Mouse (Mus musculus) G1E-ER4 (cell line): Measurements from ENCODE around the gene Ugt1a7c. TPM values are rescaled to one million over a fixed set of nuclear protein-coding genes. Genes with fewer than 3 reads are reported as not detected.

Experiments used
- GATA1 ChIP-seq: IDR thresholded peaks from one replicate; pipeline ENCODE4 v1.8.0; 2012; ENCODE audit warnings: low read length, inconsistent platforms
- polyA plus RNA-seq: library from polyadenylated mRNA; stranded (reverse); fragments of >175 nt; gene quantifications from 2 replicates; pipeline ENCODE4 v1.2.3, GENCODE M21; 2012

The Ugt1a7c gene
- polyA plus RNA-seq, 1 experiment, result not detected

DNA sequence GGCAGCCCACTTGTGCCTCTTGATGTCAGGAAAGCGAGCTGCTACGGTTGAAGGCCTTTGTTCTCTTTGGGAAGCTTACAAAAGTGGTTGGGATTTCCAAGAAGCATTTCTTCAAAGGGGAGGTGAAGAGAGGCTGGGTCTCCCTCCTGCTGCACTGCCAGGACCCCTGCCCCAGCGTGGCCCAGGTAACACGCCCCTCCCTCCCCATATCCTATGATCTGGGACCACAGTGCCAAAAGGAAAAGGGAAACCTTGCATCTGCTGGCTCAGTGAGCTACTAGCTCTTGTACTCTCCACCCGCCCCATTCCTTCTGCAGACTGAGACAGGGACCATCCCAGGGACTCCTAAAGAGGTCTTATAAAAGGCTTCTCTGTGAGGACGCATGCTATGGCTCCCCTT is 162.8 kb downstream of the Ugt1a7c start:
- no peak for TF ChIP-seq GATA1

DNA sequence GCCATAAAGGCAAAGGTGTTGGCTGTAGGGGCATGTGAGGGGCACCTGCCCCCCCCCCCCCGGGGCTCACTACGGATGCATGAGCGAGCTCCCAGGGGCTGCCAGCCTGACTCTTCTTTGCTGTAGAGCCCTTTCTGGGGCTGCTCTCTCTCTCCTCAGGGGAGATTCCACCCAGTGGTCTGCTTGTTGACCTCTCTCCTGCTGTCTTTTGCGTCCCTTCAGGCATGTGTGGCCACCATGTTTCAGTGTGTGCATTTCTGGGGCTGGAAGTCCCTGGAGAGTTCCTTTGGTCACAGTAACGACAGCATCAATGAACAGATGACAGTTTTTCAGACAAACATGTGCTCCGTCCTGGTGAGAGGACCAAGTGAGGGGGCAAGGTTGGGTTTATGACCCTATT is 163.5 kb downstream of the Ugt1a7c start:
- no peak for TF ChIP-seq GATA1

DNA sequence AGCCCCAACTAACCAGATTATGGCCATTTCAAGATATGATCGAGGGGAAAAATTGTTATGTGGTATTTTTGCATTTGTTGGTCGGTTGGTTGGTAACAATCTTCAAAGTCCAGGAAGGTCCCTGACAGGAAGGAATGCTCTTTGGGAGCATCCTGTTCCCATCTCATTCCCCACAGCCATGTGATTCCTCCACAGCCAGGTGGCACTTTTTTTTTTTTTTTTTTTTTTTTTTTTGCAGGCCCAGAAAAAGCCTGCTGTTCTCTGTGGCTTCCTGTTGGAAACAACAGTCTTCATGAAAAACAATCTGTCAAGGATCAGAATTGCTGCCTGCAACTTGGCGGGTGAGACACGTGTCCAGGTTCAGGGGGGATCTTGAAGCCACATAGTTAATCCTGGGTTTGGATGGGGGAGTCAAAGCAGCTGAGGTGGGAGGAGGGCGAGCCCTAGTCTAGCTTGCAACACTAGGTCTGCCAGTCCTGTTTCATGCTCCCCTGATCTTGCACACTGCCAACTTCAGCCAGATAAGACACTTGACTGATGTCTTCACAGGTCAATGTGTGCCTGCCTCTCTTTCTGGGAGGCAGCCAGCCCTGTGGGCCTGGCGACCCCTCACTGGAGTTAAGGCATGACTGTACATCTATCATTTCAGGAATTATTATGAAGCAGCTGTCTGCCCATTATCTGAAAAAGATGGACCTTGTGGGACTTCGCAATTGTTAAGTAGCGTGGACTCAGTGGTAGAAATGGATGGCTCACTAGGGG is 164.2 kb downstream of the Ugt1a7c start:
- TF ChIP-seq GATA1, result no peak

DNA sequence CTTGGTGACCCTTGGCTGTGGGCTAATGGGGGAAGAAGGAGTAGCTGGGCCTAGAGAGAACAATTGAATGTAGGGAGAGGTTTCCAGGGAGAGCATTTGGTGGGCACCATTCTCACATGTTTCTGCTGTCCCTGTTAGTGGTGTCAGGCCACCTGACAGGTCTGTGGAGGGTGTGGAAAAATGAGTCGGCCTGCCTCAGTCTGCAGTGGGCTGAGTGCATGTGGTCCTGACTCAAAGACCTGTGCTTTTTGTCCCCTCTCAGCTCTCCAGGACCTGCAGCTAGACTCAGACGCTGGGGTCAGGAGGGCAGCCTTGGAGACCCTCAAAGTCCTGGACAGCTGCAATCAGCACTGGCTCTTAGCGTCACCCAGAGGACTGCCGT is 164.8 kb downstream of the Ugt1a7c start:
- TF ChIP-seq GATA1, result no peak

DNA sequence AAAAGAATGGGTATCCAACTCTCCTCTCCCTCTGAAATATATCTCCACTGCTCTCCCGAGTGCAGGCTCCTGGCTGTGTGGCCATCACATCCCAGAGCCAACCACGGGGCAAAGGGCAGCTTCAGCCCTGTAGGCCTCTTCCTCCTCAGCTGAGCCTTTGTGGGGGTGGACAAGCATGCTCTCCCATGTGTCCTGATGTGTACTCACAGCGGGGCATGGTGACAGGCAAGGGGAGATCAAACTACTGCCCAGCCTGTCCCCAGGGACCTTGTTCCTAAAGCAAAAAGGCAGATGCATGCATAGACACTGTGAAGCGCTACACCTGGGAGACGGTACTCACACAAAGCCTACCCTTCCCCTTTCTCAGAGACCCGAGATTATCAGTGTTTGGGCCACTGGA is 165.3 kb downstream of the Ugt1a7c start:
- no peak for TF ChIP-seq GATA1

DNA sequence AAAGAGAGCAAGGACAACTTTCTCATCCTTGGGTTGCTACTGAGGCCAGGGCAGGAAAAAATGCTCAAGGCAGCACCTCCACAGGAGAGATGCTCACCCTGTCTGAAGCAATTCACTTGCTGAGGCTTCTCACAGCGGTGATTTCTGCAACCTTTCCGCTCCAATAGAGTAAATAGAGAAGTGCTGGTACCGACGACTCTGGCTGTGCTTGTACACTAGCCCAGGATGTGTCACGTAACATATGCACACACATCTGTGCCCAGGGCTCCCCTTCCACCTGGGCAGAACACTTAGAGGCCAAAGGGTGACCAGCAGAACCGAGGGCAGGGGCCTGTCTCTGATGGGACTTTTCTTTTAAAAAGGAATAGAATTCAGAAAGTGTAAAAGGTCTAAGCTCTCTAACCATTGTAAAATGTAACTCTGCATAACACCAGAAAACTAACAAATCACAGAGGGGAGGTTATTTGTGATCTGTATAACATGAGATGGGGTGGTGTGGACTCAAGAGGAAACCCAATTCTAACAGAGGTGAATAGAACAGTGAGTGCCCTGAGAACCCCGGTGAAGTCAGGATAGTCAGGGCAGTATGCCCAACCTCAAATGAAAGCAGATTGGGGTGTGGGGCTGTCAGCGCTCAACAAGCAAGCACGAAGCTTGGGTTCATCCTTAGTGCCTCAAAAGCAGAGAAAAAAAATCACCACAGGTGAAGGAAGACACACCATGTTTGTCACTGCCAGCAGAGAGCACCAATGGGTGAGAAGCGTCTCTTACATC is 165.9 kb downstream of the Ugt1a7c start:
- TF ChIP-seq GATA1, result no peak

DNA sequence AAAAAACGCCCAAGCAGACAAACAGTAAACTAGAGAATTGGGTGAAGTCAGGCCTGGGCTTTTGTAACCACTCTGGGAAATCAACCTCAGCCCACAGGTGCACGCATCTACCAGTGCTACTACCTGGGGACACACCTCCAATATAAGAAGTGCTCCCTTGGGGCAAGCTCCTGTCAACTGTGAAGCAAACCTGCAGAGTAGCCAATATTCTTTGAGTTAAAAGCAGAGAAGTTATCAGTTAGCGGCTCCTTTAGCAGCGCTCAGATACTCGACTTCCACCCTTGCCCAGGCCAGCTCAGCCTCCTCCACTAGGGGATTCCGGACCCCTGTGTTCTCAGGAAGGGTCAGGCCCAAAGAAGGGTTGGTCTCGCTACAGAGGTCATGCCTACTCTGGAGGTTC is 166.8 kb downstream of the Ugt1a7c start:
- TF ChIP-seq GATA1, result no peak

DNA sequence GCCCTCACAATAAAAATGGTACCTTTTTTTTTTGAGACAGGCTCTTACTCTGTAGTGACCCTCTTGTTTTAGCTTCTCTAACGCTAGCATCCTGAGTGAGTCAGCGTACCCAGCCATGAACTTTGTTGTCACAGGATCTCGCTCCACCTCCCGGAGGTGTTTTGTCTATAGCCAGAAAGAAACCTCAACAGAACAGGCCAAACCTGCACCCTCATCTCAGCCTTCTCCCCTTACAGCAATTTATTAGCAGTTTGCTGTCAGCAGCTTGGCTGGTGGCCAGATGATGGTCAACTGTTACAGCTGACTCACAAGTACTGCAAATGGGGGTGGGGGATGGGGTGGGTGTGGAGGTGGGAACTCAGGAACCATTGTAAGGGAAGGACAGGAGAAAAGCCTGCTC is 167.4 kb downstream of the Ugt1a7c start:
- TF ChIP-seq GATA1, result no peak

DNA sequence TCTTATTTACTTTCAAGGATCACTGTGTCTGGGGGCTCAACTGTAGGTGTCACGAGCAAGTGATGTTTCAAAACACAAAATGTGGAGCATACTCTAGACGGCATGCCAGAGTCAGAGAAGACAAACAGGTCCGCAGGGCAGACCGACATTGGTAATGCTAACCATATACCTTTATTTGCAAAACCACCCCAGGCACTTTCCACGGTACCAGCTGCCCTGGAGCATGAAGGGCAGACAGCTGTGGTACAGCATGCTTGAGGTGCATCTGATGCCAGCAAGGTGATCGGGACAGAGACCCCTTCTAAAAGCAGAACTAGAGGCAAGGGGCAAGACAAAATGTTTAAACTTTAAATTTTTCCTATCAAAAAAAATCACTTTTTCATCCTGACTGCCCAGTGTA is 168.1 kb downstream of the Ugt1a7c start:
- TF ChIP-seq GATA1, result no peak

DNA sequence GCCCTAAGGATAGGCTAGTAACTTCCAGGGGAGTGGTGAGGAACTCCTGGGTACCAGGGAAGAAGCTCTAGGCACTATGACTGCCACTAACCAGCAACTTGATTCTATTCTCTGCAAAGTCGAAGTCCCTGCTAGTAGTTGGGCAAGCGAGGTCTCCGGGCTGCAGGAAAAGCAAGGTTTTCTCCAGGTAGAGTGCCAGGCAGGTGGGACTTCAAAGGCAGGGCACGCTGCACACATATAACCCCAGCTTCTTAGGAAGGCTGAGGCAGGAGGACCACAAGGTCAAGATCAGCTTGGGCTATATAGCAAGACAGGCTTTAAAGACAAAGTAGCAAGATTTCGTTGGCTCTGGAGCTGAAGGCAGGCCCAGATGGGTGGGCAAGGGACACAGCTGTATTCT is 168.9 kb downstream of the Ugt1a7c start:
- no peak for TF ChIP-seq GATA1

DNA sequence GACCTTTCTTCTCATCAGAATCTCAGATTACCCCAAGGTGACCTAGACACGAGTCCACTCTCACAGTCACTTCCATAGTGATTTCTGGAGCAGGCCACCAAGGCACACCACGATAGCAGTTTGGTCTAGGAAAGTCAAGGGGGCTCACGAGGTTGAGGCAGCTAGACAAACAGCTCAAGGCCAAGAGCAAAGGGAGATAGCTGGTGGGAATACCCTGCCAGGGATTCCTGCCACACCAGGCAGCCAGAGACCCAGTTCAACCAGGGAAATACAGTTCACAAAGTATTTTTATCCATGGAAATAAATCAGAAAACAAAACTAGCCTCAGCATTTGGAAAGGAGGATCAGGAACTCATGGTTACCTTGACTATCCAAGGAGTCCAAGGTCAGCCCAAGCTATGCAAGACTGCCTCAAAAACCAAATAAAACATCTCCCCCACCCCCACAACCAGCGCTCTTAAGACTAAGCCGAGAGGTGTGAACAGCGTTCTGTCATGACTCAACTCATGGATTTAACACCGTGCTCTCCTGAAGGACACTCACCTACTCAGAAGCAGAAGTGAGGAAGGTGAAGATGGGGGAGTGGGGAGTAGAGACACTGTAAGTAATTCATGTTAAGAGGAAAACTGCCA is 169.5 kb downstream of the Ugt1a7c start:
- no peak for TF ChIP-seq GATA1

DNA sequence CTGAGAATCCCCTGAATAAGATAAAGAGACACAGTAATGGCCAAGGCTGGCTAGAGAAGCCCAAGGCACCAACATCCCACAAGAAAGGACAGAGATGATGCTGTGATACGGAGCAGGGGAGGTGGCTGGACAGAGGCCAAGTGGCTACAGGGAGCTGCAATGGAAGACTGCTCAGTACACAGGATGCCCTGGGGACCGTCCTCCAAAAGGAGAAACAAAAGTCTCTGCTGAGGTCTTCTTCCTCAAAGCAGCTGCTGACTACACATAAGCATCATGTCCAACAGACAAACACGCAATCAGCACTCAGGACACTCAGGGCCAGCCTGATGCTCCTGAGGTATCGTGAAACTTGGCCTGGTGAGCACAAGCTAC is 170.0 kb downstream of the Ugt1a7c start:
- TF ChIP-seq GATA1, result no peak

DNA sequence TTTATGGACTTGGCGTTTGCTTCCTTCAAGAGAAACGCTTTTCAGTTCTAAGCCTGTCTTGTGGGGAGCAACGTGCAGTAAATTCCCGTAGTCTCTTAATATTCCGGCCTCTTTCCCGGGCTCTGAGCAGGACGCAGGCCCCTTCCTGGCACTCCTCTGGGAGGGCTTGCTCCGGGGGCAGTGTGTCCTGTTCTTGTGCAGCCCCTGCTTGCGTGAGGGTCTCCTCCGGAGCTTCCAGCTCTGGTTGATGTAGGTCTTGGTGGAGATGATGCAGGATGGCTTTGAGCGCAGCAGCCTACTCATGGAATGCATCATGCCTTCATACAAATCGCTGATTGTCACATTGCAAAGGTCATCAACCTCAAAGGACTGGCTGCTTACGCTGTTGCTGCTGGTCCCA is 171.3 kb downstream of the Ugt1a7c start:
- TF ChIP-seq GATA1, result no peak

DNA sequence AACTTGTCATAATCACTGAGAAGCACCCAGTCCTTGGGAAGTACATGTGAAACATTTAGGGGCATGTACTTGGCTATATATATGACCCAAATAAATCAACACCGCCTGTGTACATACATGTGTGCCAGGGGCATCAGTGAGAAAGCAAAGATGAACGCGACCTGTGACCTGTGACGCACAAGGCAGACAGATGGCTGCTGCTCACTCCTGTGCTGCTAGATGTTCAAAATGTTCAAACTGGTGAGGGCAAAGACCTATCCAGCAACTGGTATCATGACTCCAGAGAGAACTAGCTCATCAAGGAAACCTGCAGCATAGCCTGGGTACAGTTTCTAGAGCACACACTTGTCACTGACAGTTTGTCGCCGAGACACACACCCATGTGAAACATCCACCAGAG is 172.6 kb downstream of the Ugt1a7c start:
- TF ChIP-seq GATA1, result no peak

DNA sequence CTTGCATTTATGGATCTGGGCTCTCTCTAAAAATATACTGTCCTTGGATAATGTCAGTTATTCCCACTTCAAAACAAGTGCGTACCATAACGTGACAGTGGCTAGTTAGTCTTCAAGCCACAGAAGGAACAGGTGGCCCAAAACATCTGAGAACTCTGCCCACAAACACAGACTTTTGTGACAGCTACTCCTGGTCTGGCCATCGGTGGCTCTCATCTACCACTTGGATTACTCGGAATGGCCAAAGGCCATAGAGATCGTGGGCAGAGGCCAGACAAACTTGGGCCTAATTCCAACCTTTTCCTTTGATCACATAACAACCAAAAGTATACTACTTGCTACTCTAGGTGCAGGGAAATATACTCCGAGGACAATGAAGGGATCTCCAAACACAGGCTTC is 173.2 kb downstream of the Ugt1a7c start:
- no peak for TF ChIP-seq GATA1

Other genes with a start within 250 kb of the Ugt1a7c start
- gene Dgkd, start 241.8 kb upstream of the Ugt1a7c start, polyA plus RNA-seq, result 15.5 and 25.3 TPM in 2 replicates
- gene Usp40, start 86.5 kb upstream of the Ugt1a7c start, polyA plus RNA-seq, result 1.2 and 2.3 TPM in 2 replicates
- not detected in 2 replicates for gene Ugt1a10, start 39.7 kb upstream of the Ugt1a7c start, polyA plus RNA-seq
- not detected in 2 replicates for gene Ugt1a9, start 24.3 kb upstream of the Ugt1a7c start, polyA plus RNA-seq
- not detected in 2 replicates for gene Ugt1a8, start 7.2 kb upstream of the Ugt1a7c start, polyA plus RNA-seq
- not detected in 2 replicates for gene Ugt1a6b, start 8.2 kb downstream of the Ugt1a7c start, polyA plus RNA-seq
- not detected in 2 replicates for gene Ugt1a6a, start 39.7 kb downstream of the Ugt1a7c start, polyA plus RNA-seq
- gene Ugt1a5, start 71.0 kb downstream of the Ugt1a7c start, polyA plus RNA-seq, result not detected in 2 replicates
- gene Ugt1a2, start 105.5 kb downstream of the Ugt1a7c start, polyA plus RNA-seq, result not detected in 2 replicates
- not detected in 2 replicates for gene Dnajb3, start 110.7 kb downstream of the Ugt1a7c start, polyA plus RNA-seq
- not detected in 2 replicates for gene Ugt1a1, start 116.9 kb downstream of the Ugt1a7c start, polyA plus RNA-seq
- not detected in 2 replicates for gene Mroh2a, start 131.9 kb downstream of the Ugt1a7c start, polyA plus RNA-seq
- 48.5 and 76.4 TPM in 2 replicates for gene Hjurp, start 182.6 kb downstream of the Ugt1a7c start, polyA plus RNA-seq
- gene Trpm8, start 182.6 kb downstream of the Ugt1a7c start, polyA plus RNA-seq, result not detected in 2 replicates